Mouse (Mus musculus) CH12.LX (cell line): ENCODE measurements around the gene Inpp5d. TPM values are rescaled to one million over a fixed set of nuclear protein-coding genes. Genes with fewer than 3 reads are reported as not detected.

Source experiments
- DNase-seq: peaks from one replicate; pipeline ENCODE4 v3.0.0-alpha.2; 2013; ENCODE audit errors: extremely low read depth
- H3K27ac ChIP-seq: 2 replicates; pipeline ENCODE4 v1.5.1; 2012; ENCODE audit warnings: low read depth, mild to moderate bottlenecking, control low read depth, moderate library complexity; ENCODE audit not compliant: insufficient read depth
- H3K27me3 ChIP-seq: replicated peaks from 2 replicates; pipeline ENCODE3; 2012; ENCODE audit warnings: inconsistent platforms
- H3K36me3 ChIP-seq, 2 experiments: replicated peaks in 1 of 2; 2 replicates each; pipeline versions ENCODE3 to v1.6.1; 2012; ENCODE audit warnings: inconsistent platforms in 1 of 2, low read length in 1 of 2, mild to moderate bottlenecking in 1 of 2, mixed read lengths in 1 of 2, moderate library complexity in 1 of 2; ENCODE audit not compliant: control insufficient read depth in 1 of 2, insufficient read depth in 1 of 2
- H3K4me1 ChIP-seq, 2 experiments: 2 replicates each; pipeline ENCODE4 v1.6.1; 2012; ENCODE audit warnings: inconsistent platforms in 1 of 2, moderate library complexity in 1 of 2; ENCODE audit not compliant: insufficient read depth in 2 of 2, control insufficient read depth in 1 of 2
- H3K4me2 ChIP-seq: 2 replicates; pipeline ENCODE4 v1.6.1; 2012; ENCODE audit warnings: low read depth, mild to moderate bottlenecking, control low read depth; ENCODE audit not compliant: poor library complexity, insufficient read depth, severe bottlenecking
- H3K4me3 ChIP-seq, 3 experiments: fragments of 150-350 bp in 1 of 3; sonication (generic) in 1 of 3; replicated peaks in 1 of 3; 2 replicates each; pipeline versions ENCODE3 to v1.5.1; 2011 to 2012; ENCODE audit warnings: low read depth in 2 of 3, low read length in 2 of 3, mild to moderate bottlenecking in 2 of 3, moderate library complexity in 2 of 3, control low read depth in 1 of 3, improper control_type of control experiment in 1 of 3, inconsistent platforms in 1 of 3, mixed read lengths in 1 of 3; ENCODE audit not compliant: poor library complexity in 1 of 3
- H3K79me2 ChIP-seq: replicated peaks from 2 replicates; pipeline ENCODE4 v1.6.1; 2012; ENCODE audit warnings: mild to moderate bottlenecking, moderate library complexity; ENCODE audit not compliant: control insufficient read depth, poor library complexity, insufficient read depth, severe bottlenecking; ENCODE audit errors: extremely low read depth
- H3K9ac ChIP-seq: 2 replicates; pipeline ENCODE4 v1.6.1; 2012; ENCODE audit warnings: low read depth, mild to moderate bottlenecking, control low read depth, moderate library complexity; ENCODE audit not compliant: insufficient read depth
- H3K9me3 ChIP-seq: replicated peaks from 2 replicates; pipeline ENCODE3; 2012; ENCODE audit warnings: low read length, inconsistent platforms, mixed read lengths
- BHLHE40 ChIP-seq: IDR thresholded peaks from 2 replicates; pipeline ENCODE4 v1.6.1; 2011; ENCODE audit warnings: mild to moderate bottlenecking, low read depth, low read length, improper control_type of control experiment
- CHD1 ChIP-seq: IDR thresholded peaks from 2 replicates; pipeline ENCODE4 v1.6.1; 2012; ENCODE audit warnings: low read depth, low read length, improper control_type of control experiment, inconsistent platforms
- CHD2 ChIP-seq: IDR thresholded peaks from 2 replicates; pipeline ENCODE4 v1.6.1; 2011; ENCODE audit warnings: low read length, improper control_type of control experiment
- CTCF ChIP-seq, 2 experiments: IDR thresholded peaks in 1 of 2; conservative IDR thresholded peaks in 1 of 2; 2 replicates each; pipeline ENCODE4 v1.5.1; 2011 to 2012; ENCODE audit warnings: low read depth in 2 of 2, low read length in 2 of 2, improper control_type of control experiment in 1 of 2, inconsistent platforms in 1 of 2, mild to moderate bottlenecking in 1 of 2, moderate library complexity in 1 of 2
- E2F4 ChIP-seq: IDR thresholded peaks from 2 replicates; pipeline ENCODE4 v1.6.1; 2011; ENCODE audit warnings: low read depth, low read length, improper control_type of control experiment; ENCODE audit not compliant: insufficient replicate concordance
- ELF1 ChIP-seq: IDR thresholded peaks from 2 replicates; pipeline ENCODE4 v1.6.1; 2014; ENCODE audit warnings: low read depth, mild to moderate bottlenecking, inconsistent platforms, low read length, improper control_type of control experiment
- EP300 ChIP-seq: IDR thresholded peaks from 2 replicates; pipeline ENCODE4 v1.6.1; 2011; ENCODE audit warnings: low read length, improper control_type of control experiment
- ETS1 ChIP-seq: conservative IDR thresholded peaks from 2 replicates; pipeline ENCODE4 v1.6.1; 2012; ENCODE audit warnings: low read depth, mild to moderate bottlenecking, inconsistent platforms, low read length, improper control_type of control experiment, moderate library complexity
- GABPA ChIP-seq: IDR thresholded peaks from 2 replicates; pipeline ENCODE4 v1.6.1; 2012; ENCODE audit warnings: low read depth, low read length, improper control_type of control experiment, inconsistent platforms; ENCODE audit not compliant: insufficient replicate concordance
- HCFC1 ChIP-seq: IDR thresholded peaks from 2 replicates; pipeline ENCODE4 v1.6.1; 2012; ENCODE audit warnings: low read depth, mild to moderate bottlenecking, inconsistent platforms, low read length, improper control_type of control experiment
- IRF4 ChIP-seq: IDR thresholded peaks from 2 replicates; pipeline ENCODE4 v1.6.1; 2014; ENCODE audit warnings: low read depth, mild to moderate bottlenecking, inconsistent platforms, low read length, improper control_type of control experiment
- JUN ChIP-seq: IDR thresholded peaks from 2 replicates; pipeline ENCODE4 v1.6.1; 2011; ENCODE audit warnings: low read depth, mild to moderate bottlenecking, low read length, improper control_type of control experiment, moderate library complexity; ENCODE audit not compliant: insufficient read depth
- JUND ChIP-seq: conservative IDR thresholded peaks from 2 replicates; pipeline ENCODE4 v1.6.1; 2011; ENCODE audit warnings: low read depth, low read length, improper control_type of control experiment
- KAT2A ChIP-seq: IDR thresholded peaks from 2 replicates; pipeline ENCODE4 v1.6.1; 2012; ENCODE audit warnings: low read length, improper control_type of control experiment, inconsistent platforms; ENCODE audit not compliant: insufficient replicate concordance
- MAFK ChIP-seq: IDR thresholded peaks from 2 replicates; pipeline ENCODE4 v1.6.1; 2011; ENCODE audit warnings: low read length, improper control_type of control experiment; ENCODE audit not compliant: insufficient replicate concordance
- MAX ChIP-seq: IDR thresholded peaks from 2 replicates; pipeline ENCODE4 v1.6.1; 2011; ENCODE audit warnings: low read length, improper control_type of control experiment
- MAZ ChIP-seq: IDR thresholded peaks from 2 replicates; pipeline ENCODE4 v1.6.1; 2012; ENCODE audit warnings: low read depth, mild to moderate bottlenecking, inconsistent platforms, low read length, improper control_type of control experiment, moderate library complexity
- MEF2A ChIP-seq: IDR thresholded peaks from 2 replicates; pipeline ENCODE4 v1.6.1; 2014; ENCODE audit warnings: low read depth, mild to moderate bottlenecking, inconsistent platforms, low read length, improper control_type of control experiment, borderline replicate concordance
- MXI1 ChIP-seq: IDR thresholded peaks from 2 replicates; pipeline ENCODE4 v1.6.1; 2011; ENCODE audit warnings: mild to moderate bottlenecking, low read depth, low read length, improper control_type of control experiment
- MYC ChIP-seq: IDR thresholded peaks from 2 replicates; pipeline ENCODE4 v1.6.1; 2011; ENCODE audit warnings: low read depth, mild to moderate bottlenecking, improper control_type of control experiment, low read length
- NELFE ChIP-seq: IDR thresholded peaks from 2 replicates; pipeline ENCODE4 v1.6.1; 2011; ENCODE audit warnings: low read depth, low read length, improper control_type of control experiment
- NRF1 ChIP-seq: IDR thresholded peaks from 2 replicates; pipeline ENCODE4 v1.6.1; 2014; ENCODE audit warnings: low read depth, mild to moderate bottlenecking, inconsistent platforms, low read length, improper control_type of control experiment, moderate library complexity
- PAX5 ChIP-seq: IDR thresholded peaks from 2 replicates; pipeline ENCODE4 v1.6.1; 2012; ENCODE audit warnings: low read length, inconsistent platforms, mixed read lengths
- POLR2A ChIP-seq: IDR thresholded peaks from 2 replicates; pipeline ENCODE4 v1.6.1; 2011; ENCODE audit warnings: low read depth, mild to moderate bottlenecking, improper control_type of control experiment, low read length
- POLR2AphosphoS2 ChIP-seq: IDR thresholded peaks from 2 replicates; pipeline ENCODE4 v1.6.1; 2011; ENCODE audit warnings: low read depth, low read length, improper control_type of control experiment
- RAD21 ChIP-seq: IDR thresholded peaks from 2 replicates; pipeline ENCODE4 v1.6.1; 2011; ENCODE audit warnings: low read depth, mild to moderate bottlenecking, low read length, improper control_type of control experiment, moderate library complexity
- RCOR1 ChIP-seq: conservative IDR thresholded peaks from 2 replicates; pipeline ENCODE4 v1.6.1; 2012; ENCODE audit warnings: low read depth, mild to moderate bottlenecking, inconsistent platforms, low read length, improper control_type of control experiment
- SIN3A ChIP-seq: IDR thresholded peaks from 2 replicates; pipeline ENCODE4 v1.6.1; 2012; ENCODE audit warnings: low read length, improper control_type of control experiment, inconsistent platforms
- SMC3 ChIP-seq: IDR thresholded peaks from 2 replicates; pipeline ENCODE4 v1.6.1; 2011; ENCODE audit warnings: low read depth, low read length, improper control_type of control experiment
- TBP ChIP-seq: conservative IDR thresholded peaks from 2 replicates; pipeline ENCODE4 v1.6.1; 2011; ENCODE audit warnings: low read depth, low read length, improper control_type of control experiment
- TCF12 ChIP-seq: IDR thresholded peaks from 2 replicates; pipeline ENCODE4 v1.6.1; 2014; ENCODE audit warnings: low read depth, mild to moderate bottlenecking, inconsistent platforms, low read length, improper control_type of control experiment
- UBTF ChIP-seq: IDR thresholded peaks from 2 replicates; pipeline ENCODE4 v1.6.1; 2012; ENCODE audit warnings: low read depth, mild to moderate bottlenecking, inconsistent platforms, low read length, improper control_type of control experiment, moderate library complexity
- USF1 ChIP-seq: IDR thresholded peaks from 2 replicates; pipeline ENCODE4 v1.6.1; 2014; ENCODE audit warnings: low read depth, mild to moderate bottlenecking, inconsistent platforms, low read length, improper control_type of control experiment
- USF2 ChIP-seq: conservative IDR thresholded peaks from 2 replicates; pipeline ENCODE4 v1.6.1; 2011; ENCODE audit warnings: low read depth, low read length, improper control_type of control experiment
- ZC3H11A ChIP-seq: IDR thresholded peaks from 2 replicates; pipeline ENCODE4 v1.6.1; 2012; ENCODE audit warnings: low read depth, mild to moderate bottlenecking, inconsistent platforms, low read length, improper control_type of control experiment
- ZKSCAN1 ChIP-seq: IDR thresholded peaks from 2 replicates; pipeline ENCODE4 v1.6.1; 2012; ENCODE audit warnings: low read depth, inconsistent platforms, low read length, improper control_type of control experiment, borderline replicate concordance
- ZMIZ1 ChIP-seq: IDR thresholded peaks from 2 replicates; pipeline ENCODE4 v1.6.1; 2012; ENCODE audit warnings: low read depth, mild to moderate bottlenecking, inconsistent platforms, low read length, improper control_type of control experiment
- ZNF384 ChIP-seq: IDR thresholded peaks from 2 replicates; pipeline ENCODE4 v1.6.1; 2012; ENCODE audit warnings: low read depth, low read length, improper control_type of control experiment, inconsistent platforms
- dilution Hi-C: fragments of 300-500 bp; cut with MboI; formaldehyde crosslinking; loops from 2 replicates; pipeline ENCODE4 v1.14.3; 2020; ENCODE audit warnings: low sequenced_read_pairs; ENCODE audit not compliant: extremely low pct_unique_long_range_greater_than_20kb, extremely low pct_ligation_motif_present
- in situ Hi-C: fragments of 300-500 bp; cut with MboI; formaldehyde crosslinking; loops from 3 replicates; pipeline ENCODE4 v1.14.3; 2019; ENCODE audit warnings: low sequenced_read_pairs, low pct_ligation_motif_present, low pct_unique_long_range_greater_than_20kb, mixed read lengths
- polyA plus RNA-seq: library from polyadenylated mRNA; unstranded; fragments of >175 nt; gene quantifications from 2 replicates; pipeline ENCODE4 v1.2.1, GENCODE M21; 2012; ENCODE audit warnings: low read depth; ENCODE audit not compliant: insufficient read length
- total RNA-seq, 2 experiments: library from RNA; depleted of rRNA; stranded (reverse); fragments of 300-350 nt in 1 of 2; fragments of >200 nt in 1 of 2; gene quantifications; 2 replicates each; pipeline ENCODE4 v1.2.3; 2012 to 2014

Gene Inpp5d
- total and polyA plus RNA-seq, 3 experiments: 97.1 to 109 (median 106) TPM

DNA sequence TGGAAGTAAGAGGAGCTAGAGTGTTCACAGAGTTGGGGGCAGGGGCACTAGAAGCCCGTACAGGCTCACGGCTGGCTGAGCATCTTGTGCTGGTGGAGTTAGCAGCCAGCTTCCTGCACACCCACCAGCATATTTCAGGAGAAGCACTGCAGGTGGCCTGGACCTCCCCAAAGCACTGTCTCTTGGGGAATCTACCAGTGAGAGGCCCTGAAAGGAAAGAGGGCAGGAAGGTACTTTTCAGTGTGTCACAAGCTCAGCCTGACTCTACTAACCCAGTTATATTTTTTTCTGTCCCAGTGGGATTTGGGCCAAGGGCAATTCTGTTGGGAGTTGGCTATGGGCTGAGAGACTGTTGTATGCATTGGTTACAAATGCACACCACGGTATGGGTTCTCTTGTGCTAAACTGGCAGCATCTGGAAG, 1.8 kb downstream of the Inpp5d start:
- H3K27ac ChIP-seq: peak overlapping the region; percentile 98
- in situ Hi-C loops (no loop called here), dilution Hi-C loops (no loop called here)
- H3K4me2 ChIP-seq: peak overlapping the region; percentile 84
- H3K9ac ChIP-seq: peak overlapping the region; percentile 59
- no peaks in the 10 kb centered on the region for H3K27me3 ChIP-seq
- H3K4me3 ChIP-seq: peak overlapping the region; percentile 87 to 98 (median 94)
- H3K79me2 ChIP-seq: peaks cover 55% of the 10 kb centered on the region
- H3K9me3 ChIP-seq: peaks cover 1% of the 10 kb centered on the region
- peak; percentile 94 for DNase-seq
- H3K36me3 ChIP-seq: peaks cover 4 to 31% of the 10 kb centered on the region in 2 experiments
- TF ChIP-seq CHD1 (no peak), NELFE (no peak), MAFK (peak; percentile 27; the same call in 1 of the 2 replicates), USF1 (no peak), MYC (peak; percentile 76), POLR2A (no peak; the same call in 1 of the 2 replicates), ZMIZ1 (peak; percentile 37; the same call in 1 of the 2 replicates), TCF12 (peak; percentile 94), USF2 (no peak), POLR2AphosphoS2 (no peak), E2F4 (no peak), MAX (no peak; the same call in 1 of the 2 replicates), EP300 (peak; percentile 88), IRF4 (peak; percentile 79), NRF1 (no peak), ZC3H11A (no peak), ELF1 (no peak; the same call in none of the 2 replicates), HCFC1 (0 out of 2 replicates have a peak, but pooled peaks have one; percentile 30), JUND (peak; percentile 5; the same call in 1 of the 2 replicates), KAT2A (no peak), GABPA (no peak), MXI1 (no peak; the same call in 1 of the 2 replicates), SMC3 (peak; percentile 21), MAZ (peak; percentile 70), BHLHE40 (peak; percentile 82), CTCF (conservative IDR thresholded peaks at IDR 0.05 in 1 of 2, IDR thresholded peaks at IDR 0.05 in 1 of 2; ENCODE audit: low read depth in 2 of 2, low read length in 2 of 2) (no peak), SIN3A (peak; percentile 80), PAX5 (no peak), RCOR1 (no peak; the same call in 1 of the 2 replicates), UBTF (no peak; the same call in 1 of the 2 replicates), JUN (no peak), RAD21 (no peak; the same call in 1 of the 2 replicates), ZKSCAN1 (no peak), MEF2A (peak; percentile 85), ETS1 (peak; percentile 92), ZNF384 (peak; percentile 88), CHD2 (peak; percentile 81; the same call in 1 of the 2 replicates), TBP (peak; percentile 59)
- TF ChIP-seq, all 38 proteins: peak for 17
- peaks cover 22 to 51% of the 10 kb centered on the region in 2 experiments for H3K4me1 ChIP-seq
